Mouse (Mus musculus): ENCODE results near the gene Dnah2.
"Not testable (repeated sequence)": the region's sequence is repeated elsewhere in the genome, so short reads cannot be mapped to it uniquely, and the experiment has no call there.

The Dnah2 gene

DNA sequence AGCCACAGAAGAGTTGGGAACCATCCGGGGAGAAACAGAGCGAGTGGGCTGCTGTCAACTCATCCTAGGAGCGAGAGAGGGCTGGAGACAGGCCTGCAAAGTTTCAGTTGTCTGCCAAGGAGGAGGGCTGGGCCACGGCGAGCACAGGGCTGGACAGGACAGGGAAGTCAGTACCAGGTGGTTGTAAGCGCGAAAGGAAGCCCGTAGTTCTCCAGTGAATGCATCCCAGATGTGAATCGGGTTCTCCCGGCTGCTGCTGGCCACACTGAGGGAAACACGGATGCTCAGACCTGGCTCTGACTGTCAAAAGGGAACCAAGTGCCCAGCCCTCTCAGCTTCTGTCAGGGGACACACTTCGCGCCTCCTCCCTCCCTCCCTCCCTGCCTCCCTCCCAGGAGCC is 14.5 kb upstream of the Dnah2 start:
- DNase-seq (ENCODE audit: low spot score), result no peak

DNA sequence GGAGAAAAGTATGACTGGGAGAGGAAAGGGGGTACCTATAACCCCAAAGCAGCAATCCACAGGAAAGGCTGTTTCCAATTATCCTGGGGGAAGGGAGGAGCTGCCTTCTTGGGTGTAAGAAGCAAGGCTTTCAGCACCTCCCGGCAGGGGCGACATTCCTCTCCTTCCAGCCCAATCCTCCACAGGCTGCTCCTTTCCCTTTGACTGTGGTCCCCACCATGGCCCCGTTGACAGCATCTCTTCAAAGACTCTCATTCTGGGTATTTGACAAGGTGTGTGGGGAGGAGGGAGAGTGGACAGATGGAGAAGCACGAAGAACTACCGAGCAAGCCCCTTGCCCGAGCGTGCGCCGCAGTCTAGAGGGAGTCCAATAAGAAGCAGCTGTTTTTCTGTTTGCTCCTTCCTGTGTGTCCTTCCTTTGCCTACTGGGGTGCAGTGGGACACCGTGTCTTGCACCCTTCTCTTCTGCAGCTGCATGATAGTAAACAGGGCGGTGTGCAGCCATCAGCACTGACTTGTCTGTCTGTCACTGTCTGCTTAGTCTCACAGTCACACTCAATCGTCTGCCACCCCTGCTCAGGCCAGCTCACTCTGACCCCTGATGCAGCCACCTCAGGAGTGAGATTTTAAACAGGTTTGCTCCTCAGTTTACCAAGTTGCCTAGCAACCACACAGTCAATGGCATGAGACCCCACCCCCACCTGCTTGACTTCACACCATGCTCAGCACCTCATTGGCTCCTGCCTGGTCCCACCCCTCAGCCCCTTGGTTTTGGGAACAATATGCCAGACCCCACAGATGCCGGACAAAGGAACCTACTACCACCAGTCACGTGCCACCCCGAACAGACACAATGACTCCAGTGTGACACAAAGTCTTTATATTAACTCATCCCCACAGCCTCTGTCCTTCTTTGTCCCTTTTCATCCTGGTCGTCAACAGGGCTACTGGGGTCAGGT is 12.3 kb upstream of the Dnah2 start:
- no peak for DNase-seq (ENCODE audit: low spot score)

DNA sequence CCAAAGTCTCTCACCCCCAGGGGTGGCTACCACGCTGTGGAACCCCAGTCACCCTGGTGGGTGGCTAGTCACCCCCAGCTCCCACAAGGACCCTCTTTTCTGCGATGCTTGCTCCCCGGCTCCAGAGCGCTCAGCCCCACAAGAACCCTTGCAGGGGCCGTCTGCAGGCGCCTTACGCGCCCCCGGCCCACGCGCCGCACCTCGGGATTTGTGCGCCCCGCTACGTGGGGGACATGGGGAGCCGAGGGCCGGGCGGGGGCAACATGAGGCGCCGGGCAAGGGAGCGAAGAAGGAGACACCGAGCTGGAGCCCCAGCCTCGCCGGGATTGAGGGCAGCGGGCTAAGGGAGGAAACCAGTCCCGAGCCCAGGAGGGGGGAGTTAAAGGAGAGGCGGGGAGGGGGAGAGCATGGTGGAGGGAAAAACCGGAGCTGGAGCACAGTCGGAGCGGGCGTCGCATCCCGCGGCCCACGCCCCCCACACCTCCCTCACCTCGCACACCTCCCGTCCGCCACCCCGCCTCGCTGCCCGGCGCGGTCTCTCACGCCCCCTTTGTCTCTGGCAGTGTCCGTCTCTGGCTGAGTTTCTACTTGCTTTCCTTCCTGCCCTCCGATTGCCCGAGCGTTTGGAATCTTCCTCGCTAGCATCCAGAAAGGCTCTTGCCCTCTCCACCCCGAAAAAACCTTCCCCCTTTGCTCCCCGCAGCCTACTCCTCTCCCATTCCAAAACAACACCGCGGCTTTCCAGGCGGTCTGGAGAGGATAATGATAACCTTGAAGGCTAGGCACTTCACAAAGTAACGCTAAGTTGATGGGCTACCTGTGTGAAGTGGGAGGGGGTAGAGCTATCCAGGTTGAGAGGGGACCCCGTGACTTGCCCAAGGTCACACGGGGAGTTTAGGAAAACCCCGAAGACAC is 11.2 kb upstream of the Dnah2 start, which contains the start of gene Efnb3:
Efnb3 (minus strand) TSS at position 355 of the 915 bp plus-strand sequence.
- no peak for DNase-seq (ENCODE audit: low spot score)

DNA sequence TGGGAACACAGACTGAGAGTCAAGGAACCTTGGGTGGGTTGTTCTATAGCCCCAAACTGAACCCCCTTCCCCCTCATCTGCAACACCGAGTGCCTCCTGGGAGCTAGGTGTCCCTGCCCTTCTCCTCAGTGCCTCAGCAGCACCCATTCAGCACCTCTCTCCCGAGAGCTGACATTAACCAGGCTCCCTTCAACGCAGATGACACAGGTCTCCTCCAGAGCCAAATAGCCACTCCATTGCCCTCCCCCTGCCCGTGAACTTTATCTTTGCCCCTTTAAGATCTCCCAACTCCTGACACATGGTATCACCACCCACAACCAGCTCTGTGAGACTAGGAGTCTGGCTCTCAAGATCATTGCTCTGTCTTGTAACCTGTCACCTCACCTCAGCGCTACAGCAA is 10.3 kb upstream of the Dnah2 start:
- no peak for DNase-seq (ENCODE audit: low spot score)

DNA sequence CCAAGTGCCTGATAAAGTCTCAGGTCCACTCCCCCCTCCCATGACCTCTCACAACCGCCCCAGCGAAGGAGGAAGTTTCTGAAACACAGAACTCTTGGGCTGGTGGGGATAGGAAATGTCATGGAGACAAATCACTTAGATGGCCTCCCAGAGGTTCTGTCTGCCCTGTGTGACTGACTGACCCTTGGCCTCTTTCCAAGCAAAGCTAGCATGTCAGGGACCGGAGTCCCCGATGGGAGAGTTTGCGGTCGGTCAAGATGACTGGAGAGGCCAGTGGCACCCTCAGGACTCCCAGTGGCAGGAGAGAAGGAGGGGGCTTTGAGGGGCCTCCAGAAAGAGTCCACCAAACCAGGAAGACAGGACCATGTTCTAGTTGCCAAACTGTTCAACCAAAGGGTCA is 9.8 kb upstream of the Dnah2 start:
- DNase-seq (ENCODE audit: low spot score), result no peak

DNA sequence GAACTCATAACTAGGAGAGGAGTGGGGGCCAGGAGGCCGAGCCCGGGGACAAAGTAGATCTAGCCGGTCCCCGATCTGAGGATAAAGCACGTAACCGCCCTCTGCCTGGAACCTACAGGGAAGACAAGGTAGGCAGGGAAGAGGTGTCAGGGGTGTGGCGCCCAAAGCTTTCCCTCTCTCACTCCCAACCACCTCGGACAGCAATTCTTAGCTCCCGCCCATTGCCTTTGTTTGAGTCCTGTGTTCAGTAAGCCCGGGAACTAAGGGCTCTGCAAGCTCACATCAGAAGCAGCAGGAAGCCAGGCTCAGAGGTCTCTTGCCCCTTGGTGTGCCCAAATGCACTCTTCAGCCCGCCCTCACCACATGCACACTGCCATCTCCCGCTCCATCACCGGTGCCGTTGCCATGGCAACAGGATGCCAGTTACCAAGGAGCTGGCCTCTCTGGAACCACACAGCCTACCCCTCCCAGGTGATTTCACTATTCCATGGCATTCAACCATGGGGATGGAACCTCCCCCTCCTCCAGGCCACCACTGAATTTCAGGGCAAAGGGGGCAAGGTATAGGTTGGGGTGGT is 8.6 kb upstream of the Dnah2 start:
- no peak for DNase-seq (ENCODE audit: low spot score)

DNA sequence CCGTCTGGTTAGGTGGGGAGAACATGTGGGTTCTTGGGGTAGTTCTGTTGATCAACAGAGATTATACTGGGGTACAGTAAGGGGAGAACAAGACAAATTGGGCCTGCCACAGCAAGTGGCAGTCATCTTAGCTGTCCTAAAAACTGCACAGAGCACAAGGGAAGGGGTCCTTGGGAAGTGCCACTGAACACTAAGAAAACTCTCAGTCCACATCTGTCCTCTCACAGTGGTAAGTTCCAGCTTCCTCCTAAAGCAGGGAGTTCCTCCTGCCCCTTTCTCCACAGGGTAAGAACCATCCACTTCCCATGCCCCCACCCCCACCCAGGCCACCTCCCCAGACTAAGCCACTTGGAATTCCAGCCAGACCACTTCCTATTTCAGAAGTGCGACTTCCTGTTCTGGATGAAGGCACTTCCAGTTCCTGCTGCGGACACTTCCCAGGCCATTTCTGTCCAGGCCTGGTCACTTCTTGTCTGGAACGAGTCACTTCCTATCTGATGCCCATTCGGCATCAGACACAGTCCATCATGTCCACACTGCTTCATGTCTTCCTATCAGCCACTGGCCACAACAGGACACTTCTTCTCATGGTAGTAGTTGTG is 5.7 kb upstream of the Dnah2 start:
- DNase-seq (ENCODE audit: low spot score), result no peak

DNA sequence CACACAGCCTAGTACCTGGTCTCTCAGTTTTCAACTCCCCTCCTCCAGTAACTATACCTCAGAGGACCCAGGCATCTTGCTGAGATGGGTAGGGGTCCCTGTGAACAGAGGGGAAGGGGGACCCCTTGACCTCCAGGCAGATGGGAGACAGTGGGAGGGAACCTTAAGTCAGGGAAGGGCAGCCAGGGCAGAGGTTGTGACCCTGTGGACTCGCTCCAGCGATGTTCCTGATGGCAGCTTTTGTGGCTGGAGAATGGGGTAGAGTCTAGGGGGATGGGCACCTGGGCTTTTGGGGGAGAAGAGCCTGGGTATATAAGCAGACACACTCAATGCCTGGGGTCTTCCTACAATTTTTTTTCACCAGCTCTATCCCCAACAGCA is 4.4 kb upstream of the Dnah2 start:
- DNase-seq (ENCODE audit: low spot score), result no peak

DNA sequence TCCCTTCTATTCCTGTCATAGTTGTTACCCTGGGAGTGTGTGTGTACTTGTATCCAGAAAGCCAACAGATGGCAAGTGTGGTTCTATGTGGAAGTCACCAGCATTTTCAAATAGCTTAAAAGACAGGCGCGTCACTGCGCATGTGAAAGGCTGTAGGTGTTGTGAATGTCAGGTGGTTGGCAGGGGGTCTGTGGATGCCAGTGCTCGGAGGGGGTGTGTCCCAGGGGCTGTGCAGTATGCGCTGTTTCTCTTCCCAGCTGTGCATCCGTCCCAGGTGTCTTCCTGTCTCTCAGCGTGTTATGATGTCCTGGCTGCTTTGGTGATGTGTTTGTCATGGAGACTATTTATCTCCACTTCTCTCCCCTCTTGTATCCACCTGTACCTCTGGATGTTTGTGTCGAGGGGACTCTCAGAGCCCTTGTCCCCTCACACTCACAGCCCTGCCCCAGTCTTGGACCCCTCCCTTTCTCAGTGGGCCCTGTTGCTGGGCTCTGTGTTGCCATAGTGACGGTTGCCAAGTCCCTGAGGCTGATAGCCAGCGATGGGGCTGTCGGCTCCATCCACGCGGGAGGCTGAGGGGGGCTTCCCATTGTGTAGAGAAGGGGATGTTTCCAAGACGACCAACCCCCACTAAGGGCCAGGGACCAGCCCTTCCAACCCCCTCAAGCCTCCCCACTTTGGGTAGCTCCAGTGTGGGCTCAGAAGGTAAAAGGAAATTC is 3.9 kb upstream of the Dnah2 start:
- no peak for DNase-seq (ENCODE audit: low spot score)

DNA sequence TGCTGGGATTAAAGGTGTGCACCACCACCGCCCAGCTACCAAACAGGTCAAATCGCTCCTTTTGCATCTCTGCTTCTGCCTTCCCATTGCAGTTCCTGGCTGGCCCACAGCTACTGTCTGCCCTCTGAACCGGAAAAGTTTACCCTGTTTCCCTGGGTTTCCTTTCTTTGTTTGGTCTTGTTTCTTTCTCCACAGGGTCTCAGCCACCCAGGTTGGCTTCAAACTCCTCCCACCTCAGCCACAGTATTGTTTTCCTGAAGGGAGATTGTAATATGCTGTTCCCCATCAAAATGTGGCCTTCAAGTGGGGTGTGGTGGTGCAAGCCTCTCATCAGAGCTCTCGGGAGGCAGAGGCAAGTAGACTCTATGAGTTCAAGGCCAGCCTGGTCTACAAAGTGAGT is 2.4 kb upstream of the Dnah2 start:
- no peak for DNase-seq (ENCODE audit: low spot score)

DNA sequence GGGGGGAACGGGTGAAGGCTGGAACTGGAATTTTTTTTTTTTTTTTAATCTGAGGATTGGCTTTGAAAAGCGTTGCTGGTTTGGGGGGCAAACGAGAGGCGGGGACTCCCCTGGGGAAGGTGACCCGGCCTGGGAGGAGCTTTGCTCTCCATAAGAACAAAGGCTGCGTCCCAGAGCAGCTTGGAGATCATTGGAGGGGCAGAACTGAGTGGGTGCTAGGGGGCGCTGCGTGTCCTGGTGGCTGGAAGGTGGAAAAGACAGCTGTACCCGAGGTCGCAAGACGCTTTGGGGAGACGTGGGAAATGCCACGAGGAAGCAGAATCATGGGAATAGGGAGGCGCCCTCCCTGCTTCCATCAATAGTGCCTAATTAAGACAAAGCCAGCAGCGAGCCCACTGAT is 1.8 kb downstream of the Dnah2 start:
- DNase-seq (ENCODE audit: low spot score), result no peak

DNA sequence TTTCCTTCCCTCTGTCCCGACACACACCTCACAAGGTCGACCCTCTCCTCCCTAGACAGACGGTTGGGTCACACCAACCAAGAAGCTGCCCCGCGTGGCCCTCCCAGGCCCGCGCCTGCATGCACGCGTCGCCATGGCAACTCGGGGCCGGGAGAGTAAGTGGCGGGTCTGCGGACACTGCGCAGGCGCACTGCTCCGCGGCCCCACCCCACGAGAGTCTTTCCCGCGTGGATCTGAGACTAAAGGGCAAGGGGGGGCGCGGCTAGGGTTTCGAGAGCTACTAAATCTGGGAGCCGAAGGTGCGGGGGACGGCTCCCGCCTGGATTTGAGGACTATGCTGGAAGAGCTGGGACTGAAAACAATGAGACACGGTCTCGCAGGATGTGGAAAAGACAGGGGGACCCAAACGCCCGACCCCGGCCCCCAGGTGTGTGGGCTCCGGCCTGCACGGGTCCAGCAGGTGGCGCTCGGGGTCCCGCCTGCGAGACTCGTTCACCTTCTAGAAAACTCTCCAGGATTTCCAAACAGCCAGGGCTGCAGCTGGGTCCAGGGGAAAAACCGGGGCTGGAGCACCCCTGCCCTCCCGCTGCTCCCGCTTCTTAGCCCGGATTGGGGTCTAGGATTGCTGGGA is 2.4 kb downstream of the Dnah2 start:
- DNase-seq (ENCODE audit: low spot score), result peak; percentile 67

DNA sequence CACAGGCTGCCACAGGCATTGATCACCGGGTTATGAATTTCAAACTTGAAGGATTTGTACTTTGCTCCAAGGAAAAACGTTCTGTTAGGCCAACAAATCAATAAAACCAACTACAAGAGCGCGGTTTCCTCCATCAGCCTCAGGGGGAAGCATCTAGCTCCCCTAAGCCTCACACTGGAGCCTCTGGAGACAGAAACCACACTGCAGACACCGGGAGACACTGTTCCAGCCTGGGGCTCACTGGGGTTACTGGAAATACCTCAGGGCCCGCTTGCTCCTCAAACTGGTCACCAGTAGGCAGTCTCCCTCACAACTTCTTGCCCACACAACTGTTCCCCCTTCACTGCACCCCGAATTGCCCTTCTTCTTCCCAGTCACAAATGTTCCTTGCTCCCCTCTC is 3.0 kb downstream of the Dnah2 start:
- DNase-seq (ENCODE audit: low spot score), result no peak

DNA sequence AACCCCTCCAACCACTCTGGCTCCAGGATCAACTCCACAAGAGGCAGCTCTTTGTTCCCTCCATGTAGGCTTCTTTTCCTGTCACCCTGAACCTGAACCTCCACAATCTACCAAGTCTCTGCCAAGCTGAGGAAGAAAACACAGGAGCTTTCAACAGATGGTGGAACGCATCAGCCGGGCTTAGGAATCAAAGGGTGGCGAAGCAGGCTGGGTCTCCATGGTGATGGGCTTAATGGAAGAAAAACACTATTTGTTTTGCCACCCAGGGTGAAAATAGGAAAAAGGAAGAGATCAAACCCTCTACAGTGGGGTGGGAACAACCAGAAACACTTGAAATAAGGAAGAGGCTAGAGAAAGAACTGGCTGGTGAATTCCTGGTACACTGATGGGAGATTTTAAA is 5.3 kb downstream of the Dnah2 start:
- DNase-seq (ENCODE audit: low spot score), result no peak

DNA sequence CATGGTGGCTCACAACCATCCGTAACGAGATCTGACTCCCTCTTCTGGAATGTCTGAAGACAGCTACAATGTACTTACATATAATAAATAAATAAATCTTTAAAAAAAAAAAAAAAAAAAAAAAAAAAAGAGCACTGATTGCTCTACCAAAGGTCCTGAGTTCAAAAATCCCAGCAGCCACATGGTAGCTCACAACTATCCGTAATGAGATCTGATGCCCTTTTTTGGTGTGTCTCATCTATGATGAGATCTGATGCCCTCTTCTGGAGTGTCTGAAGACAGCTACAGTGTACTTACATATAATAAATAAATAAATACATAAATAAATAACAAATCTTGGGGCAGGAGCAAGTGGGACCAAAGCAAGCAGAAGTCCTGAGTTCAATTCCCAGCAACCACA is 7.2 kb downstream of the Dnah2 start:
- DNase-seq (ENCODE audit: low spot score), result not testable (repeated sequence)

DNA sequence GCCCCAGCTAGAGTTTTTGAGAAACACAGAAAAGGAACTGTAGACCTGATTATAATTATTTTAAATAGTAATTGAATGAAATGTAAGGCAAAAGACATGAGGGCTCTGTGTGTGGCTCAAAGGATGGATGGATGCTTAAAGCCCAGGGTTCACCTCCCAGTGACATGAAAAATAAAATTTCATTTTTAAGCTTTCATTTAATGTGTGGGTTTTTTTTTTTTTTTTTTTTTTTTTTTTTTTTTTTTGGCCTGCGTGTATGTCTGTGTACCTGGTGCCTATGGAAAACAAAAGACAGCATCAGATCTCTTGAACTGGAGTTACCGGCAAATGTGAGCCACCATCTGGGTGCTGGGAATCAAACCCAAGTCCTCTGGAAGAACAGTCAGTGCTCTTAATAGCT is 8.2 kb downstream of the Dnah2 start:
- no peak for DNase-seq (ENCODE audit: low spot score)

DNA sequence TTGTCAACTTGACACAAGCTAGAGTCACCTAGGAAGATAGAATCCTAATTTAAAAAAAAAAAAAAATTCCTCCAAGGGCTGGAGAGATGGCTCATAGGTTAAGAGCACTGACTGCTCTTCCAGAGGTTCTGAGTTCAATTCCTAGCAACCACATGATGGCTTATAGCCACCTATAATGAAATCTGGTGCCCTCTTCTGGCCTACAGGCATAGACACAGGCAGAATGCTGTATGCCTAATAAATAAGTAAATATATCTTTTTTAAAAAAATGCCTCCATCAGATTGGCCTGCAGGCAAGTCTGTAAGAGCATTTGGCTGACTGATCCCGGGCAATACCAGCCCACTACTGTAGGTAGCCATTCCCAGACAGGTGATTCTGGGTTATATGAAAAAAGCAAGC is 13.9 kb downstream of the Dnah2 start:
- DNase-seq (ENCODE audit: low spot score), result no peak

DNA sequence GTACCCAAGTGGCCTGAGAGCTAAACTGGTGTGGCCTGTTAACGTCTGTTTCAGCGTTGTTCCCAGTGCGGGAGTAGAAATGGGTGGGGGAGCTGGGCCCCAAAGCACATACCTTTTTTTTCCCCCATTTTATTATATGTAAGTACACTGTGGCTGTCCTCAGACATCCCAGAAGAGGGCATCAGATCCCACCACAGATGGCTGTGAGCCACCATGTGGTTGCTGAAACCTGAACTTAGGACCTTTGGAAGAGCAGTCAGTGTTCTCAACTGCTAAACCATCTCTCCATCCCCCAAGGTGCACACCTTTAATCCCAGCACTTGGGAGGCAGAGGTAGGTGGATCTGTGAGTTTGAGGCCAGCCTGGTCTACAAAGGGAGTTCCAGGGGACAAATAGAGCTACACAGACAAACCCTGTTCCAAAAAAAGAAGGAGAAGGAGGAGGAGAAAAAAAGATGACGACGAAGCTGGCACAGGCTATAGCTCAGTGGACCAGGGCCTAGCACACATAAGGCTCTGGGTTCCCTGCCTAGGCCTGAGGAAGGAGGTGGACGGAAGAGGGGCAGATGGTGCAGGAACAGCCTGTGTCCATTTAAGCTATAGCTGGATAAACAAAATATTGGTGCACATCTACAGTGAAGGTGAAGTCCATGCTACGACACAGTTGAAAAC is 16.3 kb downstream of the Dnah2 start:
- DNase-seq (ENCODE audit: low spot score), result no peak

DNA sequence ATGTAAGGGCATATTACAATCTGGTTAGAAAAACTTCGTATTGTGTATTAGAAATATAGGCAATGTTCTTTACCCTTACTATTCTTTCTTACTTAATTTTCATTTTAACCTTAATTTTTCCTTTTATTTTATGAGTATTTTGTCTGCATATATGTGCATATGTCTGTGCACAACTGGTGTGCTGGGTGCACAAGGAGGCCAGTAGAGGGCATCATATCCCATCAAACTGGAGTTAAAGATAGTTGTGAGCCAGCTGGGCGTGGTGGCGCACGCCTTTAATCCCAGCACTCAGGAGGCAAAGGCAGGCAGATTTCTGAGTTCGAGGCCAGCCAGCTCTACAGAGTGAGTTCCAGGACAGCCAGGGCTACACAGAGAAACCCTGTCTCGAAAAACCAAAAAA is 18.2 kb downstream of the Dnah2 start:
- DNase-seq (ENCODE audit: low spot score), result not testable (repeated sequence)

DNA sequence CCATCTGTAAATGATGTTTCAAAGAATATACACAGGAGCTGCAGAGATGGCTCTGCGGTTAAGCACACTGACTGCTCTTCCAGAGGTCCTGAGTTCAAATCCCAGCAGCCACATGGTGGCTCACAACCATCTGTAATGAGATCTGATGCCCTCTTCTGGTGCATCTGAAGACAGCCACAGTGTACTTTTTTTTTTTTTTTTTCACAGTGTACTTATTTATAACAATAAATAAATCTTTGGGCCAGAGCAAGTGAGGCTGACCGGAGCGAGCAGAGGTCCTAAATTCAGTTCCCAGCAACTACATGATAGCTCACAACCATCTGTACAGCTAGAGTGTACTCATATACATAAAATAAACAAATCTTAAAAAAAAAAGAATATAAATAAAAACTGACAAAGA is 18.6 kb downstream of the Dnah2 start:
- DNase-seq (ENCODE audit: low spot score), result not testable (repeated sequence)

DNA sequence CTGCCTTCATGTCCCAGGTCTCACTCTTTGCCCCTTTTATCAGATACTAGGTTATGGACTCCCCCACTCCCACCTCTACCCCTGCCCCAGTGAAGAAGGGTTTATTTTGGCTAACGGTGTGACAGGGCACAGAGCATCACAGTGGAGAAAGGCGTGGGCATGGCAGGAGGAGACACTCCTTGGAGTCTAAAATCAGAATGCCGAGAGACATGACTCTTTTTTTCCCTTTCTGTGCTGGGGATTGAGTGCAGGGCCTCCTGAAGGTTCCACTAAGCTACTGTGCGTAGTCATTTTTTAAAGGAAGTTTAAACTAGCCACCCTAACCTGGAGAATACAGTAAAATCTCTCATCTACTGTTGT is 20.9 kb downstream of the Dnah2 start:
- DNase-seq (ENCODE audit: low spot score), result no peak
